Mouse (Mus musculus): ENCODE measurements around the gene Apof. TPM values are rescaled to one million over a fixed set of nuclear protein-coding genes. Genes with fewer than 3 reads are reported as not detected.

Apof gene
- total RNA-seq (2021), result 1 to 10 TPM in 1 of 2 experiments, not detected in 1; 1.6 TPM
- long read RNA-seq, experiment 1, result 0 reads
- long read RNA-seq, experiment 2, result 0 reads

GRCm38 (mm10) chr10:128268371-128268770, at the start of gene Apof:
Gene Apof (plus strand): TSS chr10:128268671.
- no peak for DNase-seq (ENCODE audit: low spot score in 2 of 2)

GRCm38 (mm10) chr10:128221533-128222286, 46.8 kb upstream of the Apof start:
- no peak for DNase-seq (ENCODE audit: low spot score in 2 of 2)

GRCm38 (mm10) chr10:128225064-128225463, 43.4 kb upstream of the Apof start:
- DNase-seq (ENCODE audit: low spot score in 2 of 2), result no peak

- DNase-seq (ENCODE audit: low spot score in 2 of 2), result no peak
Measured at GRCm38 (mm10) chr10:128225538-128225937, 42.9 kb upstream of the Apof start, which contains the start of gene Mip. Gene Mip (plus strand): TSS chr10:128225838.

DNA sequence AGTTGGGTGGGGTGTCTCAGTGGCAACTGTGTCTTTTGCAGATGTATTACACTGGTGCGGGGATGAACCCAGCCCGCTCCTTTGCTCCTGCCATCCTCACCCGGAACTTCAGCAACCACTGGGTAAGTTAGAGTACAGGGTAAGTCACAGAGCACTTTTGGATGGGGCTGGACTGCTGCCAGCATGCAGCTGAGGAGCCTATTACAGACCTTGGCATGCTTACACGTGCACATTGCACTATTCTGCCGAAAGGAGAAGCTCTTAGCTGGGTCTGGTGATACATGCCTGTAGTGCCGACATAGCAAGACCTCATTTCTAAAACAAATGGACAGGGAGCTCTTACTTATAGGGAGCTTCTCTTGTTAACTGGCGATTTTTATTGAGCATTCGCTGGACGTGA, 40.9 kb upstream of the Apof start:
- no peak for DNase-seq (ENCODE audit: low spot score in 2 of 2)

- no peak for DNase-seq (ENCODE audit: low spot score in 2 of 2)
Measured at GRCm38 (mm10) chr10:128228009-128228408, 40.5 kb upstream of the Apof start.

GRCm38 (mm10) chr10:128230582-128230981, 37.9 kb upstream of the Apof start:
- DNase-seq (ENCODE audit: low spot score in 2 of 2), result no peak

DNA sequence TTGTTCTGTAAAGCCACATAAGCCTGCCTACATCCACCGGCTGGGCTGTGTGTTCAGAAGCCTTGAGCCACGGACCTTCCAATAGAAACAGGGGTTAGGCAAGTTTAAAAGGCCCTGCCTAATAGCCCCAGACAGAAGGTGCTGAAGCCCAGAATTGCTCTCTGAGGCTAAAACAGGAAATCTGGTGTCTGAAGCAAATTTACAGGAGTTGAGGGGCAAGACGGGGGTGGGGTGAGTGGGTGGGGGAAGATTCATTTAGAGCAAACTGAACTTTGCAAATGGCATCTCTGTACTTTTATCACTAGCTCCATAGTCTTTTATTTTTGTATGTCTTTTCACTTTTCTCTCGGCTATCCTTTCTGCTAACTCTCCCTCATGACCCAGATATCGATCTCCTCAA, 37.3 kb upstream of the Apof start:
- no peak for DNase-seq (ENCODE audit: low spot score in 2 of 2)

- DNase-seq (ENCODE audit: low spot score in 2 of 2), result peak; percentile 77 to 88
Measured at GRCm38 (mm10) chr10:128231697-128232419, 36.6 kb upstream of the Apof start, which contains the start of gene Timeless. Gene Timeless (plus strand): TSS chr10:128232065.

- DNase-seq (ENCODE audit: low spot score in 2 of 2), result peak in 1 of 2 experiments; percentile 51
Measured at GRCm38 (mm10) chr10:128232420-128232985, 36.0 kb upstream of the Apof start.

DNA sequence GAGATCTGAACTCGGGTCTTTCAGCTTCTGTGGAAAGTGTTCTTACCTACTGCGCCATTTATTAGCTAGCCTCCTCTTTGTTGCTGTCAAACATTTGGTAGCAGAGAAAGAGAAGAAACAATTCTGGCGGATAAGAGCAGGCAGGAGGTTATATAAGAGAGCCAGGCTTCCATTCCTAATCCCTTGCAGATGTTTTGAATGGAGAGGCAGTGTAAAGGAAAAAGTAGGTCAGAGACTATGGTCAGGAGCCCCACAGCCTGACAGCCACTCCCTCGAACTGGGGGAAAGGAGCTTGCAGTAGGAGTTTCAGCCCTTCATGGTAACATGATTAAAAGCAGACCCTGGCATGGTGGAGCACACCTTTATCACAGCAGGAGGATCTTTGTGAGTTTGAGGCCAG, 32.1 kb upstream of the Apof start:
- no peak for DNase-seq (ENCODE audit: low spot score in 2 of 2)

- no peak for DNase-seq (ENCODE audit: low spot score in 2 of 2)
Measured at GRCm38 (mm10) chr10:128237807-128238480, 30.5 kb upstream of the Apof start.

GRCm38 (mm10) chr10:128239140-128239539, 29.3 kb upstream of the Apof start:
- DNase-seq (ENCODE audit: low spot score in 2 of 2), result no peak

- no peak for DNase-seq (ENCODE audit: low spot score in 2 of 2)
Measured at GRCm38 (mm10) chr10:128240131-128240530, 28.3 kb upstream of the Apof start.

DNA sequence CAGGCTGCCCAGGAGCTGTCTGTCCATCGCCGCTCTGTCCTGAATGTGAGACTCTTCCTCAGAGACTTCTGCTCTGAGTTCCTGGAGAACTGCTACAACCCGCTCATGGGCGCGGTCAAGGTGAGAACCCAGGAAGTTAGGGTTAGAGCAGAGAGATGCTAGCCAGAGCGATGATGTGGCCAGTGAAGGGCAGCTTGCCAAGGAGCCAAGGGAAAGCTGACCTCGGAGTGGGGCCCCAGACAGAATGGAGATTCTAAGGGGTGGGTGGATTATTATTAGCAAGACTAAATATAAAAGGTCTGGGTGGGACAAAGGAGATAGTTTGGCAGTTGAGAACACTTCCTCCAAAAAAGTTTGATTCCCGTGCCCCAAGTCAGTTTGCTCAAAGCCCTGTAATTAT, 25.2 kb upstream of the Apof start:
- DNase-seq (ENCODE audit: low spot score in 2 of 2), result no peak

DNA sequence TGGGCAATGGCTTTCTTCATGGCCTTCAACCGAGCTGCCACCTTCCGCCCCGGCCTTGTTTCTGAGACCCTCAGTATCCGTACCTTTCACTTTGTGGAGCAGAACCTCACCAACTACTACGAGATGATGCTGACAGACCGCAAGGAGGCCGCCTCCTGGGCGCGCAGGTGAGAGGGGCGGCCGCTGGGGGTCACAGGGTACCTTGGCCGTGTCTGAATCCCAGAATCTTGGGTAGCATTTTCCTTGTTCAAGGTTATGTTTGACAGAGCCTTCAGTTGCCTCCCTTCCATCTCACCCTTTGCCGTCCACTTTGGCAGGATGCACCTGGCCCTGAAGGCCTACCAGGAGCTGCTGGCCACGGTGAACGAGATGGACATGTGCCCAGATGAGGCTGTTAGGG, 24.4 kb upstream of the Apof start:
- DNase-seq (ENCODE audit: low spot score in 2 of 2), result no peak

DNA sequence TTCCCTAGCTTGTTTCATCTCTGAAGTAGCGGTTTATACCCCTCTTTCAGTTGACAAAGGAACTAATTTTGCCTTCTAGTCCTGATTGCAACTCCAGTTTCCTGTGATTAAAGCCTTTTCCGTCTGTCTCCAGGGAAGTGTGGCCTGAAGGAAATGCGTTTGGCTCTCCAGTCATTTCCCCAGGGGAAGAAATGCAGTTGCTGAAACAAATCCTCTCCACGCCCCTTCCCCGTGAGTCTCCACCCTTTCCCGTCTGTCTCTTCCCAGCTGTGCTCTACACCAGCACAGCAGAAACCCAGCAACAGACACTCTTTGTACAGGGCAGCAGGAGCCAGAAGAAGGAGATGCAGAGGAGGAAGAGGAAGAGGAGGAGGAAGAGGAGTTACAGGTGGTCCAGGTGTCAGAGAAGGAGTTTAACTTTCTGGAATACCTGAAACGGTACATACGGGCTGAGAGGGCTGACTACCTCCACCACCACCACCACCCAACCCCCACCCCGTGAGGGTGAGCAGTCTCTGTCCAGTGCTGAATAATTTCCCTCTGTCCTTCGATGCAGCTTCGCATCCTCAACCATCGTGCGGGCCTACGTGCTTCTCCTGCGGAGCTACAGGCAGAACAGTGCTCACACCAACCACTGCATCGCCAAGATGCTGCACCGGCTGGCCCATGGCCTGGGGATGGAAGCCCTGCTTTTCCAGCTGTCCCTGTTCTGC, 21.3 kb upstream of the Apof start:
- peak in 1 of 2 experiments; percentile 33 for DNase-seq (ENCODE audit: low spot score in 2 of 2)

DNA sequence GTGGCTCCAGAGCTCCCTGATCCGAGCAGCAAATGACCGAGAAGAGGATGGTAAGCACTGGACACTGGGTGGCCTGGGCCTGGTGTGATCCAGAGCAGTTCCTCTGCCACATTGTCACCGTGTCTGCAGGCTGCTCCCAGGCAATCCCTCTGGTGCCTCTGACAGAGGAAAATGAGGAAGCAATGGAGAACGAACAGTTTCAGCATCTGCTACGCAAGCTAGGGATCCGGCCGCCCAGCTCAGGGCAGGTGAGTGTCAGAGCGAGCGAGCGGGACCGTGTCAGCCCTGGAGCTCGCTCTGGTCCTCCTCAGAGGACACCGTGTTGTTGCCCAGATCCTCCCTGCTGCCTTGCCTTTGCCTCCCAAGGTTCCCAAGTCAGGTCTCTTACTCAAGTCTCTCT, 17.9 kb upstream of the Apof start:
- DNase-seq (ENCODE audit: low spot score in 2 of 2), result no peak

DNA sequence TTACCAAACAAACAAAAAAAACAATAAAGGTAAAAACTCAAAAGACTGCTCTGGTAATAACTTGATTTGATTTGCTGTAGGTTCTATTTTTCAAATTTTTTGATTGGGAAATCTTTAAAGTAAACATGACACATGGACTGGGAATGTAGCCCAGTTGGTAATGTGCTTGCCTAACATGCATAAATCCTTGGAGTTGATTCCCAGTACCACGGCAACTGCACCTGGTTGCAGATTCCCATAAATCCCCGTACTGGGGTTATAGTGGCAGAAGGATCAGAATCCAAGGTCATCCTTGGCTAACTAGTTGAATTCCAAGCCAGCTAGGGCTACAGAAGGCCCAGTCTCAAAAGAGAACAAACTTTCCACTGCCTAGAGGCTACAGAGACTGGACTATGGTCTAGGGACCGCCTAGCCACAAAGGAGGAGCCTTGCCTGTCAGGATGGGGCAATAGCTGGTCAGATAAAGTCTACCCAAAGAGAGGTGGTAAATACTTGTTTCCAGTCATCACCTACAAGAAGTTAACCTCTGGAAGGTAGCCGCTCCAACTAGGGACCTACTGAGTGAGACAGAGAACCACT, 14.7 kb upstream of the Apof start, which contains the start of gene Apon:
Gene Apon, plus strand, starts transcription at position 420 of the 579 bp plus-strand sequence.
- DNase-seq (ENCODE audit: low spot score in 2 of 2), result no peak

DNA sequence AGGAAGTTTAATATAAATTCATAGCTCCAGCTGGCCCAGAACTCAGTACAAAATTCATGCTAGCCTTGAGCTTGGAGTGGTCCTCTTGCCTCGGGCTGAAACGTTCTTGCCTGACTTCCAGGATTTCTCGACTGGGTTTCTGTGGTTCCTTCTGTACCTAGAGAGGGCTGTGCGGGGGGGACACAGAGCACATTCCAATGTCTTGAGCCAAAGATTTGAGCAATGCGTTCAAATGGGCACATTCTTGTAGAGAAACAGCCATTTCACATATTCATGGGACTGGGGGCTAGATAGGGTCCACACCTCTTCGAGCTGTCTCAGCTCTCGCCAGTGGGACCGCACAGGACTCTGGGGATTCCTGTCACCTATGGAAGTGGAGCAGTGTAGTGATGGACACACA, 12.5 kb upstream of the Apof start:
- DNase-seq (ENCODE audit: low spot score in 2 of 2), result no peak

All from gastrocnemius, postnatal 4 days (tissue).